11 mouse cellular contexts compared by ENCODE assay signal in genomic region chr1:134095721-134096120, GRCm38 (mm10). TPM values are rescaled to one million over a fixed set of nuclear protein-coding genes. Genes with fewer than 3 reads are reported as not detected.
DNase-seq lines count a peak whose midpoint lies in the region; ATAC-seq lines count a peak whose summit lies in the region.
"Had no signal": no experiment of that assay in that cellular context is flagged by ENCODE, and none has a peak within 500 bp of the region (broad histone marks: within the 10 kb centered on the region; RNA-seq: fewer than 3 reads in every experiment).

No protein-coding gene starts in this region.

- 81% methylated on average over 4 of the region's 4 CpGs for WGBS in kidney, embryonic 15.5 days
- WGBS in embryonic facial prominence, embryonic 12.5 days, result 81% methylated on average over 4 of the region's 4 CpGs
- 83% methylated on average over 4 of the region's 4 CpGs for WGBS in hindbrain, embryonic 11.5 days
- WGBS in midbrain, embryonic 13.5 days, result 81% methylated on average over 4 of the region's 4 CpGs

- no peaks in the 10 kb centered on the region for H3K9me3 ChIP-seq in kidney, embryonic 15.5 days (replicated peaks)
- no peaks in the 10 kb centered on the region for H3K9me3 ChIP-seq in embryonic facial prominence, embryonic 12.5 days
- no peaks in the 10 kb centered on the region for H3K9me3 ChIP-seq in hindbrain, embryonic 11.5 days (ENCODE audit: control insufficient read depth, low read length)
- no peaks in the 10 kb centered on the region for H3K9me3 ChIP-seq in midbrain, embryonic 13.5 days

- no peak for ATAC-seq in kidney, embryonic 15.5 days (replicated peaks; ENCODE audit: low FRiP score)
- ATAC-seq in embryonic facial prominence, embryonic 12.5 days (ENCODE audit: insufficient number of reproducible peaks, insufficient read depth, low FRiP score, low TSS enrichment), result no peak
- no peak for ATAC-seq in hindbrain, embryonic 11.5 days (ENCODE audit: low FRiP score)
- no peak for ATAC-seq in midbrain, embryonic 13.5 days
- ATAC-seq in erythroblast, adult 5-6 weeks (replicated peaks; ENCODE audit: low FRiP score, poor library complexity, severe bottlenecking), result no peak
- ATAC-seq: inflammation-experienced regulatory T-cells, adult 6 months had no signal

- H3K27me3 ChIP-seq in kidney, embryonic 15.5 days, result no peaks in the 10 kb centered on the region
- no peaks in the 10 kb centered on the region for H3K27me3 ChIP-seq in embryonic facial prominence, embryonic 12.5 days
- H3K27me3 ChIP-seq in hindbrain, embryonic 11.5 days (ENCODE audit: control insufficient read depth, insufficient read depth, low read length), result no peaks in the 10 kb centered on the region
- no peaks in the 10 kb centered on the region for H3K27me3 ChIP-seq in midbrain, embryonic 13.5 days

- no peak overlapping the region for H3K9ac ChIP-seq in kidney, embryonic 15.5 days
- H3K9ac ChIP-seq in embryonic facial prominence, embryonic 12.5 days, result no peak overlapping the region
- H3K9ac ChIP-seq in hindbrain, embryonic 11.5 days (ENCODE audit: low read depth, low read length), result no peak overlapping the region
- no peak overlapping the region for H3K9ac ChIP-seq in midbrain, embryonic 13.5 days (replicated peaks)

- no peak for DNase-seq in kidney, postnatal 14 days
- no peak for DNase-seq in hindbrain, embryonic 11.5 days (ENCODE audit: low spot score)
- DNase-seq in layer of hippocampus, postnatal 14 days (ENCODE audit: low spot score in 2 of 2), result no peak
- DNase-seq in kidney, postnatal 36 days, result no peak

- no peak overlapping the region for H3K4me2 ChIP-seq in kidney, embryonic 15.5 days
- no peak overlapping the region for H3K4me2 ChIP-seq in embryonic facial prominence, embryonic 12.5 days (replicated peaks)
- no peak overlapping the region for H3K4me2 ChIP-seq in hindbrain, embryonic 11.5 days (replicated peaks; ENCODE audit: low read depth, low read length)
- no peak overlapping the region for H3K4me2 ChIP-seq in midbrain, embryonic 13.5 days (replicated peaks)

- H3K4me1 ChIP-seq in kidney, embryonic 15.5 days, result peaks cover 76% of the 10 kb centered on the region
- H3K4me1 ChIP-seq in embryonic facial prominence, embryonic 12.5 days, result peaks cover 36% of the 10 kb centered on the region
- H3K4me1 ChIP-seq in hindbrain, embryonic 11.5 days (replicated peaks; ENCODE audit: control insufficient read depth, insufficient read depth, low read length), result peaks cover 14% of the 10 kb centered on the region
- H3K4me1 ChIP-seq in midbrain, embryonic 13.5 days (replicated peaks), result peaks cover 81% of the 10 kb centered on the region

- no peaks in the 10 kb centered on the region for H3K36me3 ChIP-seq in kidney, embryonic 15.5 days
- no peaks in the 10 kb centered on the region for H3K36me3 ChIP-seq in embryonic facial prominence, embryonic 12.5 days
- no peaks in the 10 kb centered on the region for H3K36me3 ChIP-seq in hindbrain, embryonic 11.5 days (ENCODE audit: control insufficient read depth, insufficient read depth, low read length)
- H3K36me3 ChIP-seq in midbrain, embryonic 13.5 days, result no peaks in the 10 kb centered on the region

- peak overlapping the region; percentile 66 for H3K27ac ChIP-seq in kidney, embryonic 15.5 days
- peak overlapping the region; percentile 32; the same call in 1 of the 2 replicates for H3K27ac ChIP-seq in embryonic facial prominence, embryonic 12.5 days
- peak overlapping the region; percentile 56 for H3K27ac ChIP-seq in hindbrain, embryonic 11.5 days (ENCODE audit: low read depth, low read length)
- peak overlapping the region; percentile 89 for H3K27ac ChIP-seq in midbrain, embryonic 13.5 days

- H3K4me3 ChIP-seq in kidney, embryonic 15.5 days (replicated peaks), result no peak overlapping the region
- H3K4me3 ChIP-seq in embryonic facial prominence, embryonic 12.5 days, result no peak overlapping the region
- no peak overlapping the region for H3K4me3 ChIP-seq in hindbrain, embryonic 11.5 days (ENCODE audit: low read depth, low read length)
- no peak overlapping the region for H3K4me3 ChIP-seq in midbrain, embryonic 13.5 days (replicated peaks)
- H3K4me3 ChIP-seq: erythroblast, embryonic 14.5 days had no signal

RNA-seq across cellular contexts. Expression of gene Chit1, which starts 15.3 kb away (rescaled TPM):
- polyA plus RNA-seq in kidney, embryonic 15.5 days (2015; fragmentation: Nextera tagmentation; extraction: Ambion mirVana), result 0.30 and 0.31 TPM in 2 replicates
- not detected in 2 replicates for polyA plus RNA-seq in embryonic facial prominence, embryonic 12.5 days (2016; fragmentation: Nextera tagmentation; extraction: Ambion mirVana)
- not detected in 2 replicates for polyA plus RNA-seq in hindbrain, embryonic 11.5 days (2014; fragmentation: Nextera tagmentation; extraction: Ambion mirVana)
- 0.09 and 0.27 TPM in 2 replicates for polyA plus RNA-seq in midbrain, embryonic 13.5 days (2015; fragmentation: Nextera tagmentation; extraction: Ambion mirVana)
- 1.3 and 2.9 TPM in 2 replicates for total RNA-seq in erythroblast, adult 5-6 weeks (2015; ENCODE audit: low replicate concordance)
- total RNA-seq in erythroblast, adult 5-6 weeks (2017; ENCODE audit: low replicate concordance), result 0.28 TPM in 1 of 2 replicates, not detected in the other
- under 1 TPM in 1 of 2 experiments, not detected in 1; 0.39 TPM for total RNA-seq in layer of hippocampus, postnatal 14 days (2021)
- total RNA-seq: adrenal gland, postnatal 4 days had no signal
- polyA plus RNA-seq: erythroblast, embryonic 14.5 days; inflammation-experienced regulatory T-cells, adult 6 months had no signal

RNA-seq across cellular contexts. Expression of gene Btg2, which starts 16.8 kb away (rescaled TPM):
- polyA plus RNA-seq in kidney, embryonic 15.5 days (2015; fragmentation: Nextera tagmentation; extraction: Ambion mirVana), result 31.1 and 32.2 TPM in 2 replicates
- polyA plus RNA-seq in embryonic facial prominence, embryonic 12.5 days (2016; fragmentation: Nextera tagmentation; extraction: Ambion mirVana), result 34.2 and 37.5 TPM in 2 replicates
- polyA plus RNA-seq in hindbrain, embryonic 11.5 days (2014; fragmentation: Nextera tagmentation; extraction: Ambion mirVana), result 107 and 108 TPM in 2 replicates
- 109 and 110 TPM in 2 replicates for polyA plus RNA-seq in midbrain, embryonic 13.5 days (2015; fragmentation: Nextera tagmentation; extraction: Ambion mirVana)
- 173 and 183 TPM in 2 replicates for total RNA-seq in erythroblast, adult 5-6 weeks (2015; ENCODE audit: low replicate concordance)
- 354 and 411 TPM in 2 replicates for total RNA-seq in erythroblast, adult 5-6 weeks (2017; ENCODE audit: low replicate concordance)
- total RNA-seq in layer of hippocampus, postnatal 14 days (2021), result 10 to 100 TPM; 14.1 to 19.2 TPM

RNA-seq across cellular contexts. Expression of gene Fmod, which starts 58.7 kb away (rescaled TPM):
- polyA plus RNA-seq in kidney, embryonic 15.5 days (2015; fragmentation: Nextera tagmentation; extraction: Ambion mirVana), result 11.6 and 12.4 TPM in 2 replicates
- 6.2 and 7.2 TPM in 2 replicates for polyA plus RNA-seq in embryonic facial prominence, embryonic 12.5 days (2016; fragmentation: Nextera tagmentation; extraction: Ambion mirVana)
- polyA plus RNA-seq in hindbrain, embryonic 11.5 days (2014; fragmentation: Nextera tagmentation; extraction: Ambion mirVana), result 7.0 and 10.1 TPM in 2 replicates
- polyA plus RNA-seq in midbrain, embryonic 13.5 days (2015; fragmentation: Nextera tagmentation; extraction: Ambion mirVana), result 5.5 and 5.7 TPM in 2 replicates
- total RNA-seq in erythroblast, adult 5-6 weeks (2015; ENCODE audit: low replicate concordance), result not detected in 2 replicates
- total RNA-seq in erythroblast, adult 5-6 weeks (2017; ENCODE audit: low replicate concordance), result not detected in 2 replicates
- total RNA-seq in layer of hippocampus, postnatal 14 days (2021), result 1 to 10 TPM; 3.3 to 4.5 TPM
- polyA plus RNA-seq: erythroblast, embryonic 14.5 days; inflammation-experienced regulatory T-cells, adult 6 months had no signal

Comparison
In these comparisons a context has a peak if more than half of its experiments do, and no peak if none do; other contexts are left out.
1. H3K27ac ChIP-seq: peak in every context shown above with its lines; median percentile 89 in midbrain, embryonic 13.5 days; 66 in kidney, embryonic 15.5 days; 56 in hindbrain, embryonic 11.5 days; 32 in embryonic facial prominence, embryonic 12.5 days.